In genomic region chr15:82217980-82218379, GRCm38 (mm10) we compare ENCODE assay signal across 20 mouse cellular contexts. TPM values are rescaled to one million over a fixed set of nuclear protein-coding genes. Genes with fewer than 3 reads are reported as not detected.
"Had no signal": no experiment of that assay in that cellular context is flagged by ENCODE, and none has a peak within 500 bp of the region (broad histone marks: within the 10 kb centered on the region; RNA-seq: fewer than 3 reads in every experiment).

No protein-coding gene starts in this region.

- H3K27ac ChIP-seq: liver, embryonic 15.5 days; lung, embryonic 15.5 days; midbrain, embryonic 12.5 days; midbrain, embryonic 15.5 days; neural tube, embryonic 12.5 days had no signal

- H3K4me3 ChIP-seq: liver, embryonic 15.5 days; lung, embryonic 15.5 days; midbrain, embryonic 10.5 days; midbrain, embryonic 12.5 days; midbrain, embryonic 15.5 days; neural tube, embryonic 12.5 days had no signal

- DNase-seq: lung, adult 2 months; right cerebral cortex, postnatal 14 days; thymus, adult 18-20 months; thymus, postnatal 14 days; thymus, postnatal 36 days had no signal

- H3K4me1 ChIP-seq: liver, embryonic 15.5 days had no signal

- H3K36me3 ChIP-seq: liver, embryonic 15.5 days; lung, embryonic 15.5 days; midbrain, embryonic 10.5 days; midbrain, embryonic 12.5 days; midbrain, embryonic 15.5 days; neural tube, embryonic 12.5 days had no signal

- H3K9me3 ChIP-seq: liver, embryonic 15.5 days; lung, embryonic 15.5 days; midbrain, embryonic 10.5 days; midbrain, embryonic 12.5 days; midbrain, embryonic 15.5 days; neural tube, embryonic 12.5 days had no signal

RNA-seq across cellular contexts. Expression of gene Shisa8, which starts 5.4 kb away (rescaled TPM):
- total RNA-seq: megakaryocyte, adult 5-6 weeks; megakaryocyte-erythroid progenitor cell, adult 5-6 weeks; monocyte, adult 5-6 weeks had no signal
- polyA plus RNA-seq: stomach, embryonic 16.5 days had no signal

RNA-seq across cellular contexts. Expression of gene Tnfrsf13c, which starts 6.2 kb away (rescaled TPM):
- polyA plus RNA-seq: midbrain, embryonic 12.5 days; stomach, embryonic 14.5 days had no signal

RNA-seq across cellular contexts. Expression of gene Cenpm, which starts 26.6 kb away (rescaled TPM):
- total RNA-seq: monocyte, adult 5-6 weeks; neutrophil, adult 5-6 weeks had no signal

RNA-seq across cellular contexts. Expression of gene 1500009C09Rik, which starts 34.2 kb away (rescaled TPM):
- total RNA-seq: megakaryocyte, adult 5-6 weeks; megakaryocyte-erythroid progenitor cell, adult 5-6 weeks; monocyte, adult 5-6 weeks; neutrophil, adult 5-6 weeks had no signal
- polyA plus RNA-seq: liver, embryonic 15.5 days; liver, postnatal 0 days; lung, adult 2 months; lung, embryonic 15.5 days; lung, postnatal 0 days; stomach, embryonic 14.5 days; stomach, embryonic 16.5 days; thymus, postnatal 0 days had no signal

RNA-seq across cellular contexts. Expression of gene Sept3, which starts 56.7 kb away (rescaled TPM):
- total RNA-seq: megakaryocyte, adult 5-6 weeks; neutrophil, adult 5-6 weeks had no signal
